Mouse (Mus musculus) kidney, postnatal 10 days (tissue): ENCODE measurements around the gene Slc4a2.

Source experiments
- DNase-seq: peaks from one replicate; pipeline ENCODE4 v3.0.0; 2021; ENCODE audit warnings: mixed read lengths

The Slc4a2 gene

GRCm38 (mm10) chr5:24470600-24470999 lies 47.0 kb downstream of the Slc4a2 start:
- peak; percentile 90 for DNase-seq

- no peak for DNase-seq
Observed at GRCm38 (mm10) chr5:24472884-24473619, 49.4 kb downstream of the Slc4a2 start.

- DNase-seq, result peak; percentile 56
Observed at GRCm38 (mm10) chr5:24474025-24474722, 50.5 kb downstream of the Slc4a2 start.

- DNase-seq, result peak; percentile 73
Observed at GRCm38 (mm10) chr5:24474723-24475261, 51.2 kb downstream of the Slc4a2 start.

GRCm38 (mm10) chr5:24475476-24476241 lies 52.0 kb downstream of the Slc4a2 start:
- DNase-seq, result peak; percentile 67

GRCm38 (mm10) chr5:24477909-24478308 lies 54.3 kb downstream of the Slc4a2 start:
- DNase-seq, result no peak

- DNase-seq, result peak; percentile 89
Observed at GRCm38 (mm10) chr5:24481647-24482046, 58.0 kb downstream of the Slc4a2 start.

- DNase-seq, result peak; percentile 83
Observed at GRCm38 (mm10) chr5:24482247-24483079, 58.8 kb downstream of the Slc4a2 start.

GRCm38 (mm10) chr5:24483326-24483725 lies 59.7 kb downstream of the Slc4a2 start:
- peak; percentile 82 for DNase-seq

- DNase-seq, result peak; percentile 44
Observed at GRCm38 (mm10) chr5:24484963-24485362, 61.3 kb downstream of the Slc4a2 start.

GRCm38 (mm10) chr5:24486097-24486496 lies 62.5 kb downstream of the Slc4a2 start:
- peak; percentile 94 for DNase-seq

GRCm38 (mm10) chr5:24486738-24487137 lies 63.1 kb downstream of the Slc4a2 start:
- DNase-seq, result no peak

- DNase-seq, result no peak
Observed at GRCm38 (mm10) chr5:24490413-24490920, 66.8 kb downstream of the Slc4a2 start.
